Mouse (Mus musculus) urinary bladder, adult 2 months (tissue): Measurements from ENCODE around the gene Lhx3. TPM values are rescaled to one million over a fixed set of nuclear protein-coding genes. Genes with fewer than 3 reads are reported as not detected.
A peak's percentile ranks its signal among the peaks of the same experiment; 100 is the strongest.

Source experiments
- DNase-seq: peaks from one replicate; pipeline ENCODE4 v3.0.0; 2022; ENCODE audit warnings: low spot score
- polyA plus RNA-seq: library from polyadenylated mRNA; depleted of rRNA; stranded (reverse); fragments of >200 nt; gene quantifications from 2 replicates; pipeline ENCODE4 v1.2.3, GENCODE M21; 2012; rRNA removed

The Lhx3 gene
- 0.03 TPM in 1 of 2 replicates, not detected in the other for polyA plus RNA-seq

DNA sequence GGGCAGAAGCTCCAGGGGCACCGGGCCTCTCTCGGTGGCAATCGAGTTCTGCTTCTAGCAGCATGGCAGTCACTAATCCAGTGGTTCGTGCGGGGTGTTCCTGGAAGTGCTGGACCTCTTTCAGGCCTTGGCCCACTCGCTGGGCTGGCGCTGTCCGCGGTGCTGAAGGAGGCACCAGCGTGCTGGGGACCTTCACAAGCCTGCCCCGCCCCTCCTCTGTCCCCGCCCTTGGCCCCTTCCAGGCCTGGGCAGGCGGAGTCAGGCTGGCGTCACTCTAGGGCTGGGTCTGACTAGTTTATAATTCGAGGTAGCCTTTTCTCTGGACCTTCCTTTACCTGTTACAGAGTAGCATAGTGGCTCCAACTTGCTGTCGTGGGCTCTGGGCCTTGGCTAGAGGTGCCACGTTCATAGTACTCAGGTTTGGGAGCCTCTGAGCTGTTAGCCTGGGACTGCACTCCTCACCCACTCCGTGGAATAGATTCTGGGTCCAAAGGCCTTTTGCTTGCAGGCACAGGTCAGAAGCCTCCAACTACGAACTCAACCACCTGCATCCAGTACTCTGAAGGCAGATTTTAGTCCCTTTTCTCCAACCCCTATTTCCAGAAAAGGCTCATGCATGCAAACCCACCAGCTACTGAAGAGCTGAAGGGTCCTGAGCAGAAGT lies at the start of gene Lhx3:
TSS of gene Lhx3 (minus strand) at position 164 of the 664 bp plus-strand sequence.
- peak; percentile 70 for DNase-seq

DNA sequence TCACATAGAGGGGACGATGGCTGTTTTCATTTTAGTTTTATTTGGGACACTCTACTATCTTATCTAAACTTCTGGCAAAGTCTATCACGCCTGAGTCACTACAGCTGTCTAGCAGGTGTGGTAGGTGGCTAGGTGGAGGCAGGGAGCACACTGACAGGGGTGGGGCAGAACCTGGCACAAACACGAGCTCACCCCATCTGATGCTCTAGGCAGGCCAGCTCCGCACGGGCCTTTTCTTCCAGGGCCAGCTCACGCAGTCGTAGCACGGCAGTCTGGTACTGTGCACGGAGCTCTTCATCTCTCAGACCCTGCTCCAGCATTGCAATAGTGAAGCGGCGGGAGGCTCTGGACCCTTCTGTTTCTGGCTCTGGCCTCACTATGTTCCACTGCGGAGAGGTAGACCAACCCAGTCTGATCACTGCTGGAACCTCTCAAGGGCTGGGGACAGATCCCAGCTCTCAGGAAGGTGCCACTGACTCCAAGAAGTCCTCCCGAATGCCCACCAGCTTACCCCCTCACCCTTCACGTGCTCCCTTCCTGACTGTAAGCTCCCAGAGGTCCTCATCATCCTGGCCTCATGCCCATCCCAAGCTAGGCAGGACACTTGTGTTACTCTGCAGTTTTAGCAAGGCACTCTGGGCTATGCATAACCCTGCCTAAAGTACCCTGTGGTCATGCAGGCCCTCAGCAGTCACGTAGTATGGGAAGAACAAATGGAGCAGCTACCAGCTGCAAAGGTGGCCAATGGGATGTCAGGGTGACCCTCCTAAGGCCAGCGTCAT lies 49.4 kb upstream of the Lhx3 start:
- no peak for DNase-seq

GRCm38 (mm10) chr2:26254816-26255215 lies 46.7 kb upstream of the Lhx3 start:
- DNase-seq: no peak

GRCm38 (mm10) chr2:26252514-26253206 lies 44.6 kb upstream of the Lhx3 start:
- no peak for DNase-seq

DNA sequence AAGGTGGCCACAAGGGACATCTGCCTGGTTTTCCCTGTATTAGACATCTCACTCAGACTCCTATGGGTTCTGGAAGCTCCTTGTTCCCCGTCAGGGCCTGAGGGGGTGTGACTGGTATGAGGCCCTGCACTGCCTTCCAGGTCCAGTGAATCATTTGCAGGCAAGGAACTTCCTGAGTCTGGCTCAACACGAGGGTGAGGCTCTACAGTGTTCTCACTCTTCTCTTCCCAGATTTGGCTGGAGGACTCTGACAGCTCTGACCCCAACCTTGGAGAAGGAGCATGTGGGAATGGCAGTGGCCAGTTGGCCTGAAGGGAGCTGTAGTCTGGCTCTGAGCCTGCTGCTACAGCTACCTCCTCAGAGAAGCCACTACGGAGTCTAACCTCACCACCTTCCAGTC lies 39.4 kb upstream of the Lhx3 start:
- no peak for DNase-seq

- no peak for DNase-seq
Measured at GRCm38 (mm10) chr2:26240841-26241240, 32.8 kb upstream of the Lhx3 start.

DNA sequence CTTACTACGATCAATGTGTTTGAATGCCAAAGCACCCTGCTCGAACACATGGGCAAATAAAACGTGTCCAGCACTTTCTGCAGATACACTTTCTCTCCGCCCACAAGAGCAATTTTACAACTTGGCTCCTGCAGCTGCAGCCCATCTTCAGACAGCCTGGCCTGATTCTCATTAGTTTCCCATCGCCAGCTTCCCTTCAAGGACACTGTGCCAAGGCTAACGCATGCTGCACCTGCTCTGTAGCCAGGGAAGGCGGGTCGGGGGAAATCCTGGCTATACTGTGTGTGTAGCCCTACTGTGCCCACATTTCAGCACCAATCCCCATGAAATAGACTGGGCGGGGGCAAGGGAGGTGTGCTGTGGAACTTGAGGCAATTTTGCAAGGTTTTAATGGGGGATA lies 32.2 kb upstream of the Lhx3 start:
- no peak for DNase-seq

- peak; percentile 81 for DNase-seq
Measured at GRCm38 (mm10) chr2:26237290-26237782, 29.2 kb upstream of the Lhx3 start, which contains the start of gene Qsox2. TSS of gene Qsox2 (minus strand) at chr2:26237525.

GRCm38 (mm10) chr2:26236681-26237289 lies 28.7 kb upstream of the Lhx3 start:
- DNase-seq: no peak

GRCm38 (mm10) chr2:26234771-26235170 lies 26.7 kb upstream of the Lhx3 start:
- no peak for DNase-seq

- no peak for DNase-seq
Measured at GRCm38 (mm10) chr2:26234253-26234652, 26.2 kb upstream of the Lhx3 start.

- DNase-seq: no peak
Measured at GRCm38 (mm10) chr2:26231366-26231765, 23.3 kb upstream of the Lhx3 start.

GRCm38 (mm10) chr2:26230253-26230652 lies 22.2 kb upstream of the Lhx3 start:
- no peak for DNase-seq

GRCm38 (mm10) chr2:26227788-26228187 lies 19.7 kb upstream of the Lhx3 start:
- DNase-seq: no peak

DNA sequence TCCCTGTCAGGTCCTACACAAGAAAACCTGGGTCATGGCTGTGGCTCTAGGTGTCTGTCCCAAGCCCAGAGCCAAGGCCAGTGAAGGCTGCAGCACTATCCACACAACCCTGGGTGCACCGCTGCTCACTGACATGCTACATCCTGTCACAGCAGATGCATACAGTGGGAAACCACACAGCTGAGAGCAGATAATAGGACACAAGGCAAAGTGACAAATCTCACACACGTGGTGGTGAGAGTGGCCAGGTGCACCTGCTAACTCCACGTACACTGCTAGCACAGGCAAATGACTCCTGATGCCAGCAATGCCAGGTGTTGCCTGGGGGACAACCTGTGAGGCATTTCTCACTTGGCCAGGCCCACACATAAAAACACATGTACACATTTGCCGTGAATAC lies 17.2 kb upstream of the Lhx3 start:
- DNase-seq: no peak

DNA sequence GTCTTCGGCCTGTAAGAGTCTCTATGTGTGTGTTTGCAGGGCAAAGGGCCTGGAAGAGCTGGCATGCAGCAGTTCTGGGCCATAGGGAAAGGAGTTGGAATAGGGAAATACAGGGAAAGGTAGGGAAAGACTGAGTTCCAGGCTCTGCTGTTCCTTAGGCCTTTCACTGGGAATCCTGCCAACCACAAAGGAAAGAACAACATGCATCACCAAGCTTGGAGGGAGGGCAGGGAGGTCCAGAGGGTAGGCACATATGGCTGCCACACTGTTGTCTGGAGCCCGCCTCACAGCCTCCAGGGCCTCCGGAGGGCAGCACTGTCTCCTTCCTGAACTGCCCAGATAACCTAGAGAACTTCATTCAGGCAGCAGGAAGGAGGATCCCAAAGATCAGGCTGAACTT lies 15.9 kb upstream of the Lhx3 start:
- DNase-seq: no peak

DNA sequence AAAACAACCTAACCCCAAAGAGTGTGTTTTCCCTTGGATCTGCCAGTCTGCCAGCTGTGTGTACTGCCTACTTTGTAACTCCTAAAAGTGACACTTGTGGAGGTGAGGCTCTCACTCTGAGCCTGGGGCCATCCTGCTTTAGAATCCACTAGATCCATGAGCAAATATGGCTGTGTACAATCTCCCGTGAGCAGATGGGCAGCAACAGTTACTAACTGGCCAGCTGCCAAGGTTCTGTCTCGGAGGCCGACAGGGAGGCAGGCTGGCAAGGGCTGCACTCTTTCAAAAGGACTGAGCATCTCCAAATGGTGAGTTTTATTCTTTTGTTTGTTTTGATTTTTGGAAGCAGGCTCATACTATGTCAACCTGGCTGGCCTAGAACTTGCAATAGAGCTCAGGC lies 6.4 kb upstream of the Lhx3 start:
- DNase-seq: no peak

- DNase-seq: no peak
Measured at GRCm38 (mm10) chr2:26209566-26209965, 1.5 kb upstream of the Lhx3 start.

DNA sequence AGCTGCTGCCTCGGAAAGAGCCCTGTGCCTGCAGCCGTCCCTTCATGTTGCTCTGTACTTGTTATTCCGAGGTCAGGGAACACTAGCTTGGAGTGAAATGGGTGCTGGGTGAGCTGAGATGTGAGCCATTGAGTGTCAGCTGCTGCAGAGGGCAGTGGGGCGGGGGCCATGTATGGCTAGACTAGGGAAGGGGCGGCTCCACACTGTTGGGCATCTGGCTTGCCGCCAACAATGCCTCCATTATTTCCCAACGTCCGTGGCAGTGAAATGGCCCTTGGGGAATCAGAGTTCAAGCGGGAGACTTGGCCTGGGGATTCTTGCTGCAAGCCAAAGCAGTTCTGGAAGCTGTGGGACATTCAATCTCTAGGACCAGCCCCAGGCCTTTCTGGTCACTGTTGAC lies 530 bp downstream of the Lhx3 start:
- no peak for DNase-seq

DNA sequence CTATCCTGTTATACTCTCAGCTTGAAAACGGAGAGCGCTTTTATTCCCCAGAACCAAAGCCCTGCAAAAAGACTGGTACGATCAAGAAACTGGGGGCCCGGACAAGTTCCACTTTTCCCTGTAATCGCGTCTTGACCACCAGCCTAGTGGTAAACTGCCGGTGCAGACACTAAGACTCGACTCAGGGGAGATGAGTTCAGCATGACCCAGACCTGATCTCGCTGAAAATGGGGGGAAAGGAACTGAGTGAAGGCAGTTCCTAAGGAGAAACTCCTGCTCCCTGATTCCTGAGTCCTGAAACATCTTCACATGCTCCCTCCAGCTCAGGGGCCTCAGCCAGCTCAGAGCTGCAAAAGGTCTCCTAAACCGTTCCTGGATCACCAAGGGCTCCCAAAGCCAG lies 2.3 kb downstream of the Lhx3 start:
- no peak for DNase-seq

DNA sequence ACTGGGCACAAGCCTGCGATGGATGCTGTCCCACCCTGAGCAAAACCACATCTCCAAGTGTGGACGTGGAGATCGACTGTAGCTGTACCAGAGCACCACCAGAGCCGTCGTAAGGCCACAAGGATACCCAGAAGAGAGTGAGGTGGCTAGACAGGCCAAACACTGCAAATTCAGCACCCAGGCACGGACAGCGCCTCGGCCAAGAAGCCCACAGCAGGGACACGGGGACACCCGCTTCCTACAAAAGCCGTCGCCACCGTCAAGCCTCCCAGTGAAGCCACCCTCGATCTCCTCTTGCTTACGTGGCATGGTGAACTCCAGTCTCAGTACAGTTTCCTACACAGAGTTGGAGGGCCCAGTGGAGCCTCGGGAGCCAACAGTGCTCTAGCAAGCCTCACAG lies 3.0 kb downstream of the Lhx3 start:
- DNase-seq: no peak

GRCm38 (mm10) chr2:26202849-26203475 lies 5.1 kb downstream of the Lhx3 start:
- DNase-seq: no peak
